Mouse (Mus musculus): ENCODE data around the gene Ankrd36.
A peak's percentile ranks its signal among the peaks of the same experiment; 100 is the strongest.
"Not testable (repeated sequence)": the region's sequence is repeated elsewhere in the genome, so short reads cannot be mapped to it uniquely, and the experiment has no call there.

The Ankrd36 gene

GRCm38 (mm10) chr11:5546693-5547092 lies 22.8 kb upstream of the Ankrd36 start:
- DNase-seq (ENCODE audit: low spot score): no peak

GRCm38 (mm10) chr11:5551430-5551829 lies 18.1 kb upstream of the Ankrd36 start:
- no peak for DNase-seq (ENCODE audit: low spot score)

GRCm38 (mm10) chr11:5551931-5552330 lies 17.6 kb upstream of the Ankrd36 start:
- DNase-seq (ENCODE audit: low spot score): no peak

GRCm38 (mm10) chr11:5560273-5560672 lies 9.2 kb upstream of the Ankrd36 start:
- no peak for DNase-seq (ENCODE audit: low spot score)

GRCm38 (mm10) chr11:5562625-5563268 lies 6.7 kb upstream of the Ankrd36 start:
- DNase-seq (ENCODE audit: low spot score): no peak

- DNase-seq (ENCODE audit: low spot score): no peak
Observed at GRCm38 (mm10) chr11:5563898-5564297, 5.6 kb upstream of the Ankrd36 start.

- DNase-seq (ENCODE audit: low spot score): no peak
Observed at GRCm38 (mm10) chr11:5565596-5565995, 3.9 kb upstream of the Ankrd36 start.

- no peak for DNase-seq (ENCODE audit: low spot score)
Observed at GRCm38 (mm10) chr11:5566506-5566905, 3.0 kb upstream of the Ankrd36 start.

GRCm38 (mm10) chr11:5567654-5568053 lies 1.8 kb upstream of the Ankrd36 start:
- DNase-seq (ENCODE audit: low spot score): no peak

- no peak for DNase-seq (ENCODE audit: low spot score)
Observed at GRCm38 (mm10) chr11:5568082-5568481, 1.4 kb upstream of the Ankrd36 start.

- DNase-seq (ENCODE audit: low spot score): no peak
Observed at GRCm38 (mm10) chr11:5571856-5572255, 2.4 kb downstream of the Ankrd36 start.

- DNase-seq (ENCODE audit: low spot score): no peak
Observed at GRCm38 (mm10) chr11:5573821-5574220, 4.3 kb downstream of the Ankrd36 start.

- DNase-seq (ENCODE audit: low spot score): no peak
Observed at GRCm38 (mm10) chr11:5575046-5575445, 5.6 kb downstream of the Ankrd36 start.

- peak; percentile 4 for DNase-seq (ENCODE audit: low spot score)
Observed at GRCm38 (mm10) chr11:5592336-5592735, 22.9 kb downstream of the Ankrd36 start.

- DNase-seq (ENCODE audit: low spot score): no peak
Observed at GRCm38 (mm10) chr11:5595381-5595791, 25.9 kb downstream of the Ankrd36 start.

GRCm38 (mm10) chr11:5595792-5596191 lies 26.3 kb downstream of the Ankrd36 start:
- DNase-seq (ENCODE audit: low spot score): no peak

- DNase-seq (ENCODE audit: low spot score): no peak
Observed at GRCm38 (mm10) chr11:5596756-5597155, 27.3 kb downstream of the Ankrd36 start.

- no peak for DNase-seq (ENCODE audit: low spot score)
Observed at GRCm38 (mm10) chr11:5605421-5605820, 35.9 kb downstream of the Ankrd36 start.

GRCm38 (mm10) chr11:5611918-5612317 lies 42.4 kb downstream of the Ankrd36 start:
- not testable (repeated sequence) for DNase-seq (ENCODE audit: low spot score)

- DNase-seq (ENCODE audit: low spot score): no peak
Observed at GRCm38 (mm10) chr11:5614453-5614852, 45.0 kb downstream of the Ankrd36 start.

- DNase-seq (ENCODE audit: low spot score): no peak
Observed at GRCm38 (mm10) chr11:5625101-5625500, 55.6 kb downstream of the Ankrd36 start.

- DNase-seq (ENCODE audit: low spot score): peak; percentile 59
Observed at GRCm38 (mm10) chr11:5629033-5629432, 59.5 kb downstream of the Ankrd36 start.

- no peak for DNase-seq (ENCODE audit: low spot score)
Observed at GRCm38 (mm10) chr11:5643085-5643484, 73.6 kb downstream of the Ankrd36 start.

GRCm38 (mm10) chr11:5650321-5650720 lies 80.8 kb downstream of the Ankrd36 start:
- DNase-seq (ENCODE audit: low spot score): no peak
